Mouse (Mus musculus) thymus, adult 2 months (tissue): ENCODE measurements around the gene Vstm2l.

Source experiments
- CTCF ChIP-seq: fragments of 200-500 bp; IDR thresholded peaks from 2 replicates; pipeline ENCODE4 v1.5.1; 2012; ENCODE audit warnings: mild to moderate bottlenecking, control low read depth, low read length, moderate library complexity, borderline replicate concordance; ENCODE audit not compliant: control insufficient read depth, poor library complexity, insufficient read depth; ENCODE audit errors: extremely low read depth
- POLR2A ChIP-seq: fragments of 200-500 bp; IDR thresholded peaks from 2 replicates; pipeline ENCODE4 v1.6.1; 2012; ENCODE audit warnings: mild to moderate bottlenecking, low read length, control low read depth, moderate library complexity; ENCODE audit not compliant: control insufficient read depth, poor library complexity, insufficient read depth; ENCODE audit errors: extremely low read depth

GRCm38 (mm10) chr2:157943514-157944155 lies 29.2 kb downstream of the Vstm2l start:
- TF ChIP-seq CTCF = peak; percentile 44; the same call in 1 of the 2 replicates
- no peak for TF ChIP-seq POLR2A
